Mouse (Mus musculus) left cerebral cortex, adult 2 months (tissue): ENCODE measurements around the gene Dzip1. TPM values are rescaled to one million over a fixed set of nuclear protein-coding genes. Genes with fewer than 3 reads are reported as not detected.
A peak's percentile ranks its signal among the peaks of the same experiment; 100 is the strongest.

Source experiments
- DNase-seq, 2 experiments: peaks; one replicate each; pipeline ENCODE4 v3.0.0; 2021 to 2022; ENCODE audit warnings: low spot score in 2 of 2, mixed read lengths in 1 of 2; ENCODE audit errors: extremely low spot score in 1 of 2
- H3K27ac ChIP-seq: fragments of 200-600 bp; 2 replicates; pipeline ENCODE4 v1.8.1; 2022
- H3K4me3 ChIP-seq: fragments of 200-600 bp; 2 replicates; pipeline ENCODE4 v1.8.1; 2022
- CTCF ChIP-seq: fragments of 200-600 bp; IDR thresholded peaks from 2 replicates; pipeline ENCODE4 v1.8.1; 2022; ENCODE audit warnings: antibody characterized with exemption, mild to moderate bottlenecking, moderate library complexity
- intact Hi-C: fragments of 180-260 bp; cut with DNase I; formaldehyde crosslinking; loops from one replicate; pipeline ENCODE4 v1.15.1; 2025
- total RNA-seq, 2 experiments: library from RNA; stranded (reverse); gene quantifications; 2 replicates each; pipeline ENCODE4 v1.2.3; 2021

Gene Dzip1
- total RNA-seq, 2 experiments from 2014 or later = 101 to 117 TPM

- intact Hi-C loops = loop anchor here (1.0 kb wide), 1 partner anchor 13 kb away; the partner anchor contains the start of gene Dzip1
- H3K27ac ChIP-seq = peak within 1 kb of the TSS; percentile 95
- H3K4me3 ChIP-seq = peak within 1 kb of the TSS; percentile 100
- no peak for TF ChIP-seq CTCF
- peak; percentile 99 to 100 for DNase-seq
Observed at GRCm38 (mm10) chr14:118937533-118938492, 12.6 kb upstream of the Dzip1 start, which contains the start of gene Dnajc3. Gene Dnajc3 (plus strand): TSS chr14:118937976.

- intact Hi-C loops = loop anchor here (1.0 kb wide), 1 partner anchor 12 kb away; the partner anchor contains the start of gene Dzip1
- Histone ChIP-seq H3K4me3 (peak overlapping the region; percentile 51), H3K27ac (peak overlapping the region; percentile 69)
- no peak for DNase-seq
- no peak for TF ChIP-seq CTCF
Observed at GRCm38 (mm10) chr14:118936952-118937351, 11.7 kb upstream of the Dzip1 start.

- TF ChIP-seq CTCF = no peak
- no peak for DNase-seq
- intact Hi-C loops = no loop called here
- Histone ChIP-seq H3K27ac (no peak overlapping the region), H3K4me3 (no peak overlapping the region)
Observed at GRCm38 (mm10) chr14:118936236-118936635, 11.0 kb upstream of the Dzip1 start.

DNA sequence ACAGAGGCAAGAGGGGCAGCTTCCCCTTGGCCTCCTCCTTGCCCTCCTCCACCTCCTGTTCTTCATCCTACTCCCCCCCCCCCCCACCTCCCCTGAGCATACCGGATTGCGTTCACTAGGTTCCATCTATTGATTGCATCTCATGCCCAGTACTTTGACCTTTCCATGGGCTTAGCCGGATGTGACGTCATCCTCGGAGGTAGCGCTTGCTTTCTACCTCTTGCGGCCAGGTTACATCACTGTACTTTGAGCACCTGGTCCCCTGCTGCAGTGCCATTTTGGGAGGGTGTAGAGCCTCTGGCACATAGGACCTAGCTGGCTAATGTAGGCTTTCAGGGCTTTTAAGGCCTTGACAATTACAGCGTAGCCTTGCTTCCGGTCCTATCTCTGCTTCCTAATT, 9.4 kb upstream of the Dzip1 start:
- no peak overlapping the region for H3K27ac ChIP-seq
- no peak for TF ChIP-seq CTCF
- intact Hi-C loops = no loop called here
- no peak for DNase-seq
- H3K4me3 ChIP-seq = no peak overlapping the region

DNA sequence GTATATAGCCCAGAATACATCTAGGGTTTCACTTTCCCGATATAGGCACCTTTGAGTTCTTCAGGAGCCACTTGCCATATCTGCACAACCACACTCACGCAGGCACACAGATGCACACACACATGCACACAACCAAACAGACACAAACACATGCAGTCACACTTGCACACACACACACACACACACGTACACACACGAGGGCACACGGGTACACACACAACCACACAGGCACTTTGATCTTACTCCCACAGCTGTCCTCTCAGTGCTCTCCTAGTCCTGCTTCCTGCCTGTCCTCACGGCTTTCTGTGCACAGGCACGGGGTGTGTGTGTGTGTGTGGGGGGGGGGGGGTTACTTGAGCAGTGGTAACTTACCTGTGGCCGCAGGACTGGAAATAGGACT, 7.7 kb upstream of the Dzip1 start:
- H3K4me3 ChIP-seq = no peak overlapping the region
- TF ChIP-seq CTCF = no peak
- DNase-seq = no peak
- H3K27ac ChIP-seq = no peak overlapping the region
- intact Hi-C loops = no loop called here

GRCm38 (mm10) chr14:118931181-118931580, 5.9 kb upstream of the Dzip1 start:
- intact Hi-C loops = no loop called here
- Histone ChIP-seq H3K27ac (no peak overlapping the region), H3K4me3 (no peak overlapping the region)
- DNase-seq = no peak
- TF ChIP-seq CTCF = no peak

DNA sequence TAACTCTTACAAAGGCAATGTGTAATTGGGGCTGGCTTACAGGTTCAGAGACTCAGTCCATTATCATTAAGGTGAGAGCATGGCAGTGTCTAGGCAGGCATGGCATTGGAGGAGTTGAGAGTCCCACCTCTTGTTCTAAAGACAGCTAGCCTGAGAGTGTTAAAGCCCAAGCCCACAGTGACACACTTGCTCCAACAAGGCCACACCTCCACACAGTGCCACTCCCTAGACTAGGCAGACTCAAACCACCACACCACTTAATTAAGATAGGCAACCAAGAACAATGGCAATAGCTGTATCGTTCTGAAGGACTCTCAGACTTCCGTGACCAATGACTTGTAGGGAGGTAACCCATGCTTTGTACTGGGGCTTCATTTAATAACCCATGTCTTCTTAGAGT, 5.5 kb upstream of the Dzip1 start:
- Histone ChIP-seq H3K4me3 (no peak overlapping the region), H3K27ac (no peak overlapping the region)
- no peak for DNase-seq
- intact Hi-C loops = no loop called here
- TF ChIP-seq CTCF = no peak

DNA sequence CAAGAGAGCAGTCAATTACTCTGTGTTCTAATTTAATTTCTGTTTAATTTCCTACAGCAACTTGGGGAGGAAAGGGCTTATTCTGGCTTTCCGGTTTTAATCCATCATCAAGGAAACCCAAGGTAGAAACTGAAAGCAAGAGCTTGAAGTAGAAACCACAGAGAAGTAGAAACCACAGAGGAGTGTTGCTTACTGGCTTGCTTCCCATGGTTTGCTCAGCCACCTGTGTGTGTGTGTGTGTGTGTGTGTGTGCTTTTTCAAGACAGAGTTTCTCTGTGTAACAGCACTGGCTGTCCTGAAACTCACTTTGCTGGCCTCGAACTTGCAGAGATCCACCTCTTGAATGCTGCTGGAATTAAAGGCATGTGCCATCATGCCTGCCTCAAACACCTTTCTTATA, 4.5 kb upstream of the Dzip1 start:
- no peak for TF ChIP-seq CTCF
- DNase-seq = no peak
- Histone ChIP-seq H3K27ac (no peak overlapping the region), H3K4me3 (no peak overlapping the region)
- intact Hi-C loops = no loop called here

GRCm38 (mm10) chr14:118928565-118928964, 3.3 kb upstream of the Dzip1 start:
- DNase-seq = no peak
- H3K27ac ChIP-seq = no peak overlapping the region
- intact Hi-C loops = no loop called here
- H3K4me3 ChIP-seq = no peak overlapping the region
- TF ChIP-seq CTCF = no peak

DNA sequence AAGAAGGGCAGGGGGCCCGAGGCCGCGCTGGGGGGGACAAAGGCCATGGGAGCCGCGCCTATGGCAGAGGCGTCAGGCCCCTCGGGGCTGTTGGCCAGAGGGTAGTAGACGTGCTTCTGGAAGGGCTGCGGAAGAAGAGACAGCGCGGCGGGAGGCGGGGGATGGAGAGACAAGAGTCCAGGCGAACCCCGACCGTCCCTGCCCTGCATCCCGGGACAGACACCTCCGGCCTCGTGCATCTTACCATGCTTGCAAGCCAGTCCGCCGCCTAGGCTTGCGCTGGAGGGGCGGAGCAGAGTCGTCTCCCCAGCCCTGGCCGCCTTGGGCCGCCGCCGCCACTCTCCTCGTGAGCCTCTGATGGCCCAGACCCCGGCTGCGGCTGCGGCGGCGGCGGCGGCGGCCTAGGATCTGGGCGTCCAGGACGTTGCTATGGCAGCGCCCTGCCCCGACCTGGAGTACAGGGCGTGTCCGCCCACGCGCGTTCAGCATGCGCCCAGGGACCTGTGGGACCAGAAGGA, 2.5 kb downstream of the Dzip1 start:
- Histone ChIP-seq H3K27ac (no peak overlapping the region), H3K4me3 (peak overlapping the region; percentile 44)
- intact Hi-C loops = loop anchor here (5.0 kb wide), 1 partner anchor 105 kb away; no protein-coding TSS in a partner anchor
- peak in 1 of 2 experiments; percentile 35 for DNase-seq
- TF ChIP-seq CTCF = no peak

- Histone ChIP-seq H3K27ac (no peak overlapping the region), H3K4me3 (peak overlapping the region; percentile 44)
- TF ChIP-seq CTCF = no peak
- intact Hi-C loops = loop anchor here (5.0 kb wide), 1 partner anchor 105 kb away; no protein-coding TSS in a partner anchor
- peak in 1 of 2 experiments; percentile 28 for DNase-seq
Observed at GRCm38 (mm10) chr14:118922251-118922650, 3.0 kb downstream of the Dzip1 start.

- Histone ChIP-seq H3K4me3 (no peak overlapping the region), H3K27ac (no peak overlapping the region)
- peak; percentile 6 for TF ChIP-seq CTCF
- intact Hi-C loops = loop anchor here (5.0 kb wide), 1 partner anchor 107 kb away; no protein-coding TSS in a partner anchor
- no peak for DNase-seq
Observed at GRCm38 (mm10) chr14:118920654-118921053, 4.6 kb downstream of the Dzip1 start.
